Mouse (Mus musculus) limb, embryonic 10.5 days (tissue): ENCODE measurements around the gene Plxna1. TPM values are rescaled to one million over a fixed set of nuclear protein-coding genes. Genes with fewer than 3 reads are reported as not detected.

ENCODE experiments used
- DNase-seq: peaks from one replicate; pipeline ENCODE4 v3.0.0-alpha.2; 2017; ENCODE audit warnings: low spot score
- H3K27ac ChIP-seq: fragments of 300-500 bp; sonication (generic); 2 replicates; pipeline ENCODE4 v1.5.1; 2016; ENCODE audit warnings: mild to moderate bottlenecking
- H3K27me3 ChIP-seq: fragments of 300-500 bp; sonication (generic); 2 replicates; pipeline ENCODE4 v1.6.1; 2016; ENCODE audit warnings: low read depth, mild to moderate bottlenecking; ENCODE audit not compliant: poor library complexity, severe bottlenecking
- H3K36me3 ChIP-seq: fragments of 300-500 bp; sonication (generic); 2 replicates; pipeline ENCODE4 v1.6.1; 2016; ENCODE audit warnings: mild to moderate bottlenecking, moderate library complexity
- H3K4me1 ChIP-seq: fragments of 300-500 bp; sonication (generic); 2 replicates; pipeline ENCODE4 v1.6.1; 2016
- H3K4me3 ChIP-seq: fragments of 300-500 bp; sonication (generic); 2 replicates; pipeline ENCODE4 v1.5.1; 2016; ENCODE audit warnings: mild to moderate bottlenecking, moderate library complexity
- H3K9me3 ChIP-seq: fragments of 300-500 bp; sonication (generic); replicated peaks from 2 replicates; pipeline ENCODE4 v1.6.1; 2016; ENCODE audit warnings: mild to moderate bottlenecking
- WGBS: fragments of 180-500 bp; shearing (Covaris S2); methylation state at CpG from one replicate; pipeline ENCODE4 v1.1.7; 2016; 5-methylcytosine and 5-hydroxymethylcytosine counted together
- polyA plus RNA-seq: library from polyadenylated mRNA; unstranded; fragments of >200 nt; fragmentation: Nextera tagmentation; extraction: Ambion mirVana; gene quantifications from 2 replicates; pipeline ENCODE4 v1.2.1, GENCODE M21; 2016

Gene Plxna1
- polyA plus RNA-seq, 1 experiment from 2014 or later, result 29.5 TPM

DNA sequence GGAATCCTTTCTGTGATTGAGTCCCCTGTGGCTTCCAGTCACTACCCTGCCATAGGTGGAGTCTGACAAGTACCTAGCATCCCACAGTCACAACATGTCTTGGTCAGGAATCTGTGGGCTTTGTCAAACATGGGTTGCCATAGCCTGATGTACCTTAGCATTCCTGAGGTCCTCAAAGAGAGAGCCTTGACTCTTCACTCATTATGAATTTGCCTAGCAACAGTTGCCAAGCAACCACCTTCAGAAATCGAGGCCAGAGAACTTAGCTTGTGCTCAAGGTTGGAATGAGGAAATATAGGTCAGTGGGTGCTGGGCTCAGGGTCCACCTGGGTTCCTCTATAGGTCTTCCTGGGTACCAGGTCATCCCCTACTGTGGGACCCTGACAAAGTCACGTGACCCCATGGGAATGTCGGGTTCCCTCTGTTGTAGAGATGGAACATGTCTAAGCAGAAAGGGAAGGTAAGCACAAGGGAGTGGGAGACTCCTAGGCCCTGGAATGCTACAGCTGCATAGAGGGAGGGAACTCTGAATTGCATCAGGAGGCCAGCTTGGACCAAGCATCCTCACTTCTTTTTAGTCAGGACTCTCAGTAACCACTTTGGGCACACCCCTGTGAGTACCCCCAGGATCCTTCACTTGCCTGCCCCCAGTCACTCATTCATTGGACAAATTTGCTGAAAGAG is 57.9 kb downstream of the Plxna1 start:
- Histone ChIP-seq H3K36me3 (no peaks in the 10 kb centered on the region), H3K9me3 (0 out of 2 replicates have a peak, but pooled peaks cover 2% of the 10 kb centered on the region), H3K27me3 (no peaks in the 10 kb centered on the region), H3K27ac (no peak overlapping the region), H3K4me1 (peaks cover 13% of the 10 kb centered on the region), H3K4me3 (no peak overlapping the region)
- WGBS, result 77% methylated on average over 3 of the region's 3 CpGs
- no peak for DNase-seq

GRCm38 (mm10) chr6:89299818-89300217 is 62.6 kb downstream of the Plxna1 start:
- 86% methylated on average over 9 of the region's 9 CpGs for WGBS
- Histone ChIP-seq H3K4me3 (no peak overlapping the region), H3K36me3 (no peaks in the 10 kb centered on the region), H3K9me3 (no peaks in the 10 kb centered on the region), H3K27ac (no peak overlapping the region), H3K4me1 (peaks cover 5% of the 10 kb centered on the region), H3K27me3 (no peaks in the 10 kb centered on the region)
- DNase-seq, result no peak

DNA sequence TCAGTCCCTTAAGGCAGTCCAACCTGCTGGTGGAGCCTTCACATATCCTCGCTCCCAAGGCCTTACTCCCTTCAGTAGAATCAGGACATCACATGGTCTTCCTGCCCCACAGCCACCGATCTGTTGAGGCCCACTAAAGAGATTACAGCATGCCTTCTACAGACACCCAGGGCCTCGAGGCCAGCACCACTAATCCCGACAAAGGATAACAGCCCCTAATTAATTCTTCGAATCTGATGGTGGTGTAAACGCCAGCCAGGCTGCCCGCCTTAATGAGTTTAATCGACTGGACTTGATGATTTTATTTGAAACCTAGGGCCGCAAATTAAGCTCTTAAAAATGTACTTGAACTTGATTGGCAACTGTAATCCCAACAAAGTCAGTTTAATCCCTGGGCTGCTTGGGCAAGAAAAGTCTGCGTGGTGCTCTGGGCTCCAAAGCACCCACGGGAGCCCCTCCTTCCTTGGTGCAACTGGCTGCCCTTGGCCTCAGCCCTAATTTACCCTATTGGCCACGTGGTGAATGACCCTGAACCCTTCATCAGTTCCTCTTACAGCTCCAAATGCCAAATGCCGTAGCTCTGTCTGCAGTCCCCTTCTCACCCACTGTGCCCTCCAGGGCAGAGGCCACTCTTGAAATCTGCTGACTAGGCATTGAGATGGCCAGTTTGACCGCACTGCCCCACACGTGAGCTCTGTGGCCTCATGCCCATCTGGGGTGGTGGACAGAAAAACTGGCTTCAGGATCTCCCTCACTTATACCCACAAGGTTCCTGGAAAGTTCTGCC is 65.3 kb downstream of the Plxna1 start:
- Histone ChIP-seq H3K27me3 (no peaks in the 10 kb centered on the region), H3K4me3 (no peak overlapping the region), H3K4me1 (peaks cover 8% of the 10 kb centered on the region), H3K27ac (no peak overlapping the region), H3K9me3 (no peaks in the 10 kb centered on the region), H3K36me3 (no peaks in the 10 kb centered on the region)
- DNase-seq, result no peak
- 71% methylated on average over 15 of the region's 15 CpGs for WGBS

DNA sequence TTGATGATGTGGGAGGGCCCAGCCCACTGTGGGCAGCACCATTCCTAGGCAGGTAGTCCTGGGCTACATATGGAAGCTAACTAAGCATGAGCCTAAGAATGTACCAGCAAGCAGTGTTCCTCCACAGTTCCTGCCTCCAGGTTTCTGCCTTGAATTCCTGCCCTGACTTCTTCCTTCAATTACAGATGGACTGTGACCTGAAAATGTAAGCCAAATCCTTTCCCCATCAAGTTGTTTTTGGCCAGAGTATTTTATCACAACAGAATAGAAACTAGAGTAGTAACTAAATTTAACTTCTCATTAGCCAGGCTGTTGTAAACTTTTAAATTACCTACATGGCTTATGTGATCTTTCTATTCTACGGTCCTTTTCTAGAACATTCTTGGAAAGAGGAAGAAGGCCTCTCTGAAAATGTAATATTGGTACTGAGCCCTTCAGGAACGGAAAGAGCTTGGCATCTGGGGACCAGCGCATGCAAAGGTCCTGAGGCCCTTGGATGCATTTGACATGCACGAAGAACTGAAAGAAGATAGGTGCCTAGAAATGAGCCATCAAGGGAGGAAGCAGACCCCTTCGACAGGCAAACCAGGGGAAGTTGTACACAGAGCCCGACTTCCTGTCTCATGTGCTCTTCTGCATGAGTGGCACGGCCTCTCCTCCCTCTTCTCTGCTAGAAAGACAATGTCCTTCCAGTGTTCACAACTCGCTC is 66.3 kb downstream of the Plxna1 start:
- Histone ChIP-seq H3K27ac (no peak overlapping the region), H3K4me1 (peaks cover 8% of the 10 kb centered on the region), H3K36me3 (no peaks in the 10 kb centered on the region), H3K4me3 (no peak overlapping the region), H3K9me3 (no peaks in the 10 kb centered on the region), H3K27me3 (no peaks in the 10 kb centered on the region)
- 88% methylated on average over 8 of the region's 8 CpGs for WGBS
- no peak for DNase-seq

DNA sequence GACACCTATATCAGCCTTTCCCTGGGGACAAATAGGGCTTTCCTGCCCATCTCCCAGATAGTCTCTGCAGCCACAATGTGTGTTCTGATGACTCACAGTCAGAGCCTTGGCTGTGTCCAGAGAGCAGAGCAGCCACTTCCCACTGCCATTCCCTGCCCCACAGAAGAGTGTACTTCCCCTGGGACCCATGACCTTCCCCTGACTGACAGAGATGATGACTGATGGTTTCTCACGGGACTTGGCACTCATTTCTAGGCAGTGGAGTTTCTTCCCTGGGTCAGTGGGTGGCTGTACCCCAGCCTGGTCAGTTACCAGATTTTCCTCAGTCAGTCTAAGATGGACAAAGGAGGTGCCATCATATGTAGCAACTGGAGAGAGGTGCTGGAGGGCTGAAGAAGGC is 67.8 kb downstream of the Plxna1 start:
- no peak for DNase-seq
- Histone ChIP-seq H3K4me1 (peaks cover 8% of the 10 kb centered on the region), H3K4me3 (no peak overlapping the region), H3K27ac (no peak overlapping the region), H3K27me3 (no peaks in the 10 kb centered on the region), H3K9me3 (no peaks in the 10 kb centered on the region), H3K36me3 (no peaks in the 10 kb centered on the region)
- 56% methylated on average over 1 of the region's 1 CpGs for WGBS

GRCm38 (mm10) chr6:89291494-89291893 is 70.9 kb downstream of the Plxna1 start:
- WGBS, result 47% methylated on average over 7 of the region's 7 CpGs

GRCm38 (mm10) chr6:89288156-89288555 is 74.3 kb downstream of the Plxna1 start:
- Histone ChIP-seq H3K4me1 (peaks cover 17% of the 10 kb centered on the region), H3K27ac (no peak overlapping the region), H3K9me3 (no peaks in the 10 kb centered on the region), H3K4me3 (no peak overlapping the region), H3K27me3 (no peaks in the 10 kb centered on the region), H3K36me3 (no peaks in the 10 kb centered on the region)
- 23% methylated on average over 6 of the region's 6 CpGs for whole genome bisulfite sequencing
- no peak for DNase-seq

More at GRCm38 (mm10) chr6:89291494-89291893, 70.9 kb downstream of the Plxna1 start:
- Histone ChIP-seq H3K27ac (no peak overlapping the region), H3K27me3 (no peaks in the 10 kb centered on the region), H3K4me1 (peaks cover 8% of the 10 kb centered on the region), H3K36me3 (no peaks in the 10 kb centered on the region), H3K4me3 (no peak overlapping the region), H3K9me3 (no peaks in the 10 kb centered on the region)
- no peak for DNase-seq

GRCm38 (mm10) chr6:89286700-89287428 is 75.6 kb downstream of the Plxna1 start:
- Histone ChIP-seq H3K4me1 (peaks cover 21% of the 10 kb centered on the region), H3K27ac (no peak overlapping the region), H3K4me3 (no peak overlapping the region), H3K36me3 (no peaks in the 10 kb centered on the region), H3K9me3 (no peaks in the 10 kb centered on the region), H3K27me3 (peaks cover 5% of the 10 kb centered on the region; the same call in 1 of the 2 replicates)
- WGBS, result 48% methylated on average over 6 of the region's 6 CpGs
- DNase-seq, result no peak

GRCm38 (mm10) chr6:89286286-89286655 is 76.1 kb downstream of the Plxna1 start:
- Histone ChIP-seq H3K27ac (no peak overlapping the region), H3K9me3 (no peaks in the 10 kb centered on the region), H3K4me3 (no peak overlapping the region), H3K4me1 (peaks cover 27% of the 10 kb centered on the region), H3K27me3 (peaks cover 11% of the 10 kb centered on the region; the same call in 1 of the 2 replicates), H3K36me3 (no peaks in the 10 kb centered on the region)
- 61% methylated on average over 3 of the region's 3 CpGs for WGBS
- no peak for DNase-seq

GRCm38 (mm10) chr6:89285561-89286285 is 76.7 kb downstream of the Plxna1 start:
- no peak overlapping the region for H3K4me3 ChIP-seq
- no peak for DNase-seq
- no peaks in the 10 kb centered on the region for H3K9me3 ChIP-seq
- H3K4me1 ChIP-seq, result peaks cover 28% of the 10 kb centered on the region
- no peak overlapping the region for H3K27ac ChIP-seq
- H3K27me3 ChIP-seq, result peaks cover 15% of the 10 kb centered on the region; the same call in 1 of the 2 replicates
- WGBS, result 51% methylated on average over 9 of the region's 9 CpGs
- no peaks in the 10 kb centered on the region for H3K36me3 ChIP-seq

- DNase-seq, result no peak
- Histone ChIP-seq H3K36me3 (no peaks in the 10 kb centered on the region), H3K4me3 (no peak overlapping the region), H3K9me3 (no peaks in the 10 kb centered on the region), H3K4me1 (peaks cover 28% of the 10 kb centered on the region), H3K27me3 (peaks cover 21% of the 10 kb centered on the region; the same call in 1 of the 2 replicates), H3K27ac (no peak overlapping the region)
Measured at GRCm38 (mm10) chr6:89285116-89285515, 77.3 kb downstream of the Plxna1 start.

GRCm38 (mm10) chr6:89283095-89283494 is 79.3 kb downstream of the Plxna1 start:
- no peak for DNase-seq
- no peak overlapping the region for H3K27ac ChIP-seq
- H3K36me3 ChIP-seq, result no peaks in the 10 kb centered on the region
- no peak overlapping the region for H3K4me3 ChIP-seq
- peaks cover 22% of the 10 kb centered on the region; the same call in 1 of the 2 replicates for H3K27me3 ChIP-seq
- 95% methylated on average over 4 of the region's 4 CpGs for WGBS
- peaks cover 28% of the 10 kb centered on the region for H3K4me1 ChIP-seq
- H3K9me3 ChIP-seq, result no peaks in the 10 kb centered on the region
